In the genomic region with DNA sequence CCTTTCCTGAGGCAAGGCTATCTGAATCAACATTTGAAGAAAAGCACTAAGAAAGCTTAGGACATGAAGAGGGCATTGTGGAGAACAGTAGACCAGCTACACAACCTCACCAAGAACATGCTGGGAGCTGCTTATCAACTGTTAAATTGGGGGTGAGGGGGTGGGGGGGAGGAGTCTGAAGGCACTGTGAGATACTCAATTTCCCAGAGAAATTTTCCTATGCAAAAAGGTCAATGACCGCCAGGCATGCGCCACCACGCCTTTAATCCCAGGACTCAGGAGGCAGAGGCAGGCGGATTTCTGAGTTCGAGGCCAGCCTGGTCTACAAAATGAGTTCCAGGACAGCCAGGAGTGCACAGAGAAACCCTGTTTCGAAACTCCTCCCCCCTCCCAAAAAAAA, we compare ENCODE assay signal across 16 mouse cellular contexts.
DNase-seq lines count a peak whose midpoint lies in the region.
"Had no signal": no experiment of that assay in that cellular context is flagged by ENCODE, and none has a peak within 500 bp of the region (broad histone marks: within the 10 kb centered on the region; RNA-seq: fewer than 3 reads in every experiment).

No protein-coding gene starts in this region.

- peak; percentile 53 for DNase-seq in ES-CJ7 (ENCODE audit: low read depth, low spot score)
- peak; percentile 58 for DNase-seq in R1 (ENCODE audit: low read depth, low spot score)
- peak; percentile 60 for DNase-seq in ZHBTc4 (ENCODE audit: low read depth, low spot score)
- DNase-seq in gastrocnemius, postnatal 4 days (ENCODE audit: low spot score in 2 of 2) = no peak
- no peak for DNase-seq in left cerebral cortex, postnatal 14 days (ENCODE audit: low spot score in 2 of 2)
- no peak for DNase-seq in urinary bladder, adult 18-20 months (ENCODE audit: low spot score in 2 of 2)
- DNase-seq: adrenal gland, adult 2 months; adrenal gland, postnatal 10 days; adrenal gland, postnatal 25 days; cerebellum, adult 11 months; cerebellum, adult 18-20 months; cerebellum, adult 8-10 months; cerebellum, adult 9-11 months; cerebellum, postnatal 14 days; cerebellum, postnatal 36 days; embryo, embryonic 11 days had no signal

- intact Hi-C loops in left cerebral cortex, postnatal 14 days (cut with DNase I) = no loop called here

Comparison
In these comparisons a context has a peak if more than half of its experiments do, and no peak if none do; other contexts are left out.
1. DNase-seq: peak in ES-CJ7 (single experiment), R1 (single experiment) and ZHBTc4 (single experiment); none in gastrocnemius, postnatal 4 days (0 of 2), left cerebral cortex, postnatal 14 days (0 of 2) and urinary bladder, adult 18-20 months (0 of 2).